Mouse (Mus musculus): ENCODE measurements at regions not wholly inside any gene's neighbourhood (a gene's known extent, or its start where the extent isn't known, plus 50 kb on each side); places are given as distances from the start of the nearest gene placed in this dataset.
A peak's percentile ranks its signal among the peaks of the same experiment; 100 is the strongest.

GRCm38 (mm10) chr5:132892591-132892990 lies 349.4 kb upstream of the Auts2 start:
- ATAC-seq (ENCODE audit: insufficient number of reproducible peaks, low FRiP score, low TSS enrichment, low read depth) (no peak), DNase-seq (ENCODE audit: low spot score) (no peak)
- Histone ChIP-seq H3K4me2 (ENCODE audit: low read depth, severe bottlenecking) (no peak overlapping the region), H3K27ac (replicated peaks; ENCODE audit: low read depth, low read length) (no peak overlapping the region), H3K4me1 (ENCODE audit: control insufficient read depth, insufficient read depth, low read length) (no peaks in the 10 kb centered on the region), H3K36me3 (ENCODE audit: control insufficient read depth, insufficient read depth, low read length) (no peaks in the 10 kb centered on the region), H3K4me3 (ENCODE audit: low read depth, low read length) (no peak overlapping the region), H3K9ac (ENCODE audit: low read length) (no peak overlapping the region), H3K9me3 (ENCODE audit: control insufficient read depth, low read length) (no peaks in the 10 kb centered on the region), H3K27me3 (ENCODE audit: control insufficient read depth, insufficient read depth, low read length) (no peaks in the 10 kb centered on the region)
- WGBS: 60% methylated on average over 1 of the region's 1 CpGs

- H3K9me3 ChIP-seq (ENCODE audit: control insufficient read depth, low read length): no peaks in the 10 kb centered on the region
- 64% methylated on average over 2 of the region's 2 CpGs for whole genome bisulfite sequencing
- ATAC-seq (ENCODE audit: insufficient number of reproducible peaks, low FRiP score, low TSS enrichment, low read depth) (no peak), DNase-seq (ENCODE audit: low spot score) (no peak)
- no peak overlapping the region for H3K9ac ChIP-seq (ENCODE audit: low read length)
- no peak overlapping the region for H3K4me2 ChIP-seq (ENCODE audit: low read depth, severe bottlenecking)
- no peaks in the 10 kb centered on the region for H3K4me1 ChIP-seq (ENCODE audit: control insufficient read depth, insufficient read depth, low read length)
- H3K27ac ChIP-seq (replicated peaks; ENCODE audit: low read depth, low read length): no peak overlapping the region
- H3K36me3 ChIP-seq (ENCODE audit: control insufficient read depth, insufficient read depth, low read length): no peaks in the 10 kb centered on the region
- H3K27me3 ChIP-seq (ENCODE audit: control insufficient read depth, insufficient read depth, low read length): no peaks in the 10 kb centered on the region
- H3K4me3 ChIP-seq (ENCODE audit: low read depth, low read length): no peak overlapping the region
Measured at GRCm38 (mm10) chr5:132884130-132884529, 341.0 kb upstream of the Auts2 start.

GRCm38 (mm10) chr5:132882291-132882690 lies 339.1 kb upstream of the Auts2 start:
- Histone ChIP-seq H3K27ac (replicated peaks; ENCODE audit: low read depth, low read length) (no peak overlapping the region), H3K27me3 (ENCODE audit: control insufficient read depth, insufficient read depth, low read length) (no peaks in the 10 kb centered on the region), H3K4me2 (ENCODE audit: low read depth, severe bottlenecking) (no peak overlapping the region), H3K9me3 (ENCODE audit: control insufficient read depth, low read length) (no peaks in the 10 kb centered on the region), H3K9ac (ENCODE audit: low read length) (no peak overlapping the region), H3K4me3 (ENCODE audit: low read depth, low read length) (no peak overlapping the region), H3K4me1 (ENCODE audit: control insufficient read depth, insufficient read depth, low read length) (no peaks in the 10 kb centered on the region), H3K36me3 (ENCODE audit: control insufficient read depth, insufficient read depth, low read length) (no peaks in the 10 kb centered on the region)
- 71% methylated on average over 3 of the region's 3 CpGs for WGBS
- ATAC-seq (ENCODE audit: insufficient number of reproducible peaks, low FRiP score, low TSS enrichment, low read depth) (no peak), DNase-seq (ENCODE audit: low spot score) (no peak)

GRCm38 (mm10) chr5:132881170-132881569 lies 338.0 kb upstream of the Auts2 start:
- H3K9me3 ChIP-seq (ENCODE audit: control insufficient read depth, low read length): no peaks in the 10 kb centered on the region
- H3K4me3 ChIP-seq (ENCODE audit: low read depth, low read length): no peak overlapping the region
- ATAC-seq (ENCODE audit: insufficient number of reproducible peaks, low FRiP score, low TSS enrichment, low read depth) (no peak), DNase-seq (ENCODE audit: low spot score) (no peak)
- no peak overlapping the region for H3K4me2 ChIP-seq (ENCODE audit: low read depth, severe bottlenecking)
- H3K27ac ChIP-seq (replicated peaks; ENCODE audit: low read depth, low read length): no peak overlapping the region
- 94% methylated on average over 3 of the region's 3 CpGs for WGBS
- H3K9ac ChIP-seq (ENCODE audit: low read length): no peak overlapping the region
- H3K36me3 ChIP-seq (ENCODE audit: control insufficient read depth, insufficient read depth, low read length): no peaks in the 10 kb centered on the region
- H3K4me1 ChIP-seq (ENCODE audit: control insufficient read depth, insufficient read depth, low read length): peaks cover 4% of the 10 kb centered on the region; the same call in 1 of the 2 replicates
- H3K27me3 ChIP-seq (ENCODE audit: control insufficient read depth, insufficient read depth, low read length): no peaks in the 10 kb centered on the region

DNA sequence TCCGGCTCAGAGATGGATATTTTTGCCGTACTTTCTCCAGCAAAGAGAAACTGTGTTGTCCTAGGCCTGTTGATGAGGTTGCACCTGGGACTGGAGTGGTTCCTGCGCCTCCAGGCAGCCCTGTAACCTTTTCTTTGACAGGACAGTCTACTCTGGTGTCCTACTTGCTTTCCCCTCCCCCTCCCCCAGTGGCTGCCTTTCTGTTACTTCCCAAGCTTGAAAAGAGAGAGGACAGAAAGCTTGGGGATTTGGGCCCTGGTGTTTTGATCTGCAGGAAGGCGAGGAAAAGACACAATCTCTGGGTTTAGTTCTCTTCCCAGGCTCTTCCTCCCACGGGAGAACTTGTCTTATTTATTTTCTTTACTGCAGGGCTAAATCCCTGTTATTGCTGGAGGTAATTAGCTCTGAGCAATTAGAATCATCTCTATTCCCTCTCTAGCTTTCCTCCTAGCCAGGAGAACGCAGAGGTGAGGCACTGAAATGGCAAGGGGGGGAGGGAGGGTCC lies 333.2 kb upstream of the Auts2 start:
- Histone ChIP-seq H3K27ac (replicated peaks; ENCODE audit: low read depth, low read length) (no peak overlapping the region), H3K27me3 (ENCODE audit: control insufficient read depth, insufficient read depth, low read length) (no peaks in the 10 kb centered on the region), H3K4me3 (ENCODE audit: low read depth, low read length) (no peak overlapping the region), H3K4me1 (ENCODE audit: control insufficient read depth, insufficient read depth, low read length) (peaks cover 4% of the 10 kb centered on the region; the same call in 1 of the 2 replicates), H3K36me3 (ENCODE audit: control insufficient read depth, insufficient read depth, low read length) (no peaks in the 10 kb centered on the region), H3K9me3 (ENCODE audit: control insufficient read depth, low read length) (no peaks in the 10 kb centered on the region), H3K4me2 (ENCODE audit: low read depth, severe bottlenecking) (no peak overlapping the region), H3K9ac (ENCODE audit: low read length) (no peak overlapping the region)
- ATAC-seq (ENCODE audit: insufficient number of reproducible peaks, low FRiP score, low TSS enrichment, low read depth) (no peak), DNase-seq (ENCODE audit: low spot score) (no peak)
- 40% methylated on average over 6 of the region's 6 CpGs for WGBS

GRCm38 (mm10) chr5:132858846-132859510 lies 315.8 kb upstream of the Auts2 start:
- Histone ChIP-seq H3K4me2 (ENCODE audit: low read depth, severe bottlenecking) (no peak overlapping the region), H3K36me3 (ENCODE audit: control insufficient read depth, insufficient read depth, low read length) (no peaks in the 10 kb centered on the region), H3K9me3 (ENCODE audit: control insufficient read depth, low read length) (peaks cover 2% of the 10 kb centered on the region; the same call in 1 of the 2 replicates), H3K4me3 (ENCODE audit: low read depth, low read length) (no peak overlapping the region), H3K9ac (ENCODE audit: low read length) (no peak overlapping the region), H3K27me3 (ENCODE audit: control insufficient read depth, insufficient read depth, low read length) (no peaks in the 10 kb centered on the region), H3K27ac (replicated peaks; ENCODE audit: low read depth, low read length) (no peak overlapping the region), H3K4me1 (ENCODE audit: control insufficient read depth, insufficient read depth, low read length) (peaks cover 4% of the 10 kb centered on the region; the same call in 1 of the 2 replicates)
- DNase-seq (ENCODE audit: low spot score): no peak
- 85% methylated on average over 5 of the region's 5 CpGs for WGBS
- ATAC-seq (ENCODE audit: insufficient number of reproducible peaks, low FRiP score, low TSS enrichment, low read depth): no peak

DNA sequence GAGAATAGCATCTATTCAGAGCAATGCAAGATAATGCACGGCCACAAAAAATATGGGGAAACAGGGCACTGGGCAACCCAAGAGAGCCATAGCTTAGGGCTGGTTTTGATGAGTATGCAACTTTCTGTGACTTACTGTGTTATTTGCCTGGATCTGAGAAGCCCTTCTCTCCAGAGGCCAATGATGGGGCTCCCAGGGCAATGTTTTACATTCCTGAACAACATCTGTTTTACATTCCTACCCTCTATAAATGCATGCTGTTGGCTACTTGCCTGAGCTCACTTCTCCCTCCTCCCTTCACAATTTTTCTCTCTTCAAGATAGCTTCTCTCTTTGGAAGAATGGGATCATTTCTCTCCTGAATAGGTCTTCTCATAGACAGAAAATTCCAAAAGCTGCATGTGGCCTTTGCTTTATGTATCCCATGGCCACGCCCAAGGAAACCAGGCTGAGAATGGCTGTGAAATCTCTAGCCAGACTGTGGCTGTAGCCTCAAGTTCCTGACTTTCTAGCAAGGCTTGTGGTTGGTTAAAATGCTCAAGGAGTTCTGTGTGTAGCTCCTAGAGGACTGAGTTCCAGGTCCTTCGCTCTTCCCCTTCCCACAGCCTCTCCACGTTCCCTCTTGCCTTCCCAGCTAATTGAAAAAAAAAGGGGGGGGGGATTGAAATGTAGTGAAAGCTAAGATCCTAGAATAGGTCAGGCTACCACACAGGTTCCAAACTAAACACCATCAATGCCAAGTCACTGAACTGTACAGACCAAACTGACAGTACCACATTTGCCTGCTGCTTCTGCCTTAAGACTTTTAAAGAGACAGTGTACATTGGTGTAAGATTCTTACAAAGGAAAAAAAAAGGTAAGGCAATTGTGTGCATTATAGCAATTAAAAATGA lies 312.7 kb upstream of the Auts2 start:
- Histone ChIP-seq H3K27ac (replicated peaks; ENCODE audit: low read depth, low read length) (peak overlapping the region; percentile 39; the same call in 1 of the 2 replicates), H3K27me3 (ENCODE audit: control insufficient read depth, insufficient read depth, low read length) (no peaks in the 10 kb centered on the region), H3K4me1 (ENCODE audit: control insufficient read depth, insufficient read depth, low read length) (peaks cover 4% of the 10 kb centered on the region; the same call in 1 of the 2 replicates), H3K4me2 (ENCODE audit: low read depth, severe bottlenecking) (no peak overlapping the region), H3K9me3 (ENCODE audit: control insufficient read depth, low read length) (peaks cover 2% of the 10 kb centered on the region; the same call in 1 of the 2 replicates), H3K36me3 (ENCODE audit: control insufficient read depth, insufficient read depth, low read length) (no peaks in the 10 kb centered on the region), H3K9ac (ENCODE audit: low read length) (no peak overlapping the region), H3K4me3 (ENCODE audit: low read depth, low read length) (no peak overlapping the region)
- 44% methylated on average over 4 of the region's 4 CpGs for WGBS
- ATAC-seq (ENCODE audit: insufficient number of reproducible peaks, low FRiP score, low TSS enrichment, low read depth): peak; percentile 65; the same call in 1 of the 2 replicates
- peak; percentile 62 for DNase-seq (ENCODE audit: low spot score)

- Histone ChIP-seq H3K4me2 (ENCODE audit: low read depth, severe bottlenecking) (no peak overlapping the region), H3K4me1 (ENCODE audit: control insufficient read depth, insufficient read depth, low read length) (peaks cover 4% of the 10 kb centered on the region; the same call in 1 of the 2 replicates), H3K9ac (ENCODE audit: low read length) (no peak overlapping the region), H3K27ac (replicated peaks; ENCODE audit: low read depth, low read length) (no peak overlapping the region), H3K36me3 (ENCODE audit: control insufficient read depth, insufficient read depth, low read length) (no peaks in the 10 kb centered on the region), H3K9me3 (ENCODE audit: control insufficient read depth, low read length) (no peaks in the 10 kb centered on the region), H3K4me3 (ENCODE audit: low read depth, low read length) (no peak overlapping the region), H3K27me3 (ENCODE audit: control insufficient read depth, insufficient read depth, low read length) (no peaks in the 10 kb centered on the region)
- no peak for DNase-seq (ENCODE audit: low spot score)
- WGBS: 85% methylated on average over 6 of the region's 6 CpGs
- ATAC-seq (ENCODE audit: insufficient number of reproducible peaks, low FRiP score, low TSS enrichment, low read depth): no peak
Measured at GRCm38 (mm10) chr5:132850770-132851169, 307.6 kb upstream of the Auts2 start.
